In the genomic region with DNA sequence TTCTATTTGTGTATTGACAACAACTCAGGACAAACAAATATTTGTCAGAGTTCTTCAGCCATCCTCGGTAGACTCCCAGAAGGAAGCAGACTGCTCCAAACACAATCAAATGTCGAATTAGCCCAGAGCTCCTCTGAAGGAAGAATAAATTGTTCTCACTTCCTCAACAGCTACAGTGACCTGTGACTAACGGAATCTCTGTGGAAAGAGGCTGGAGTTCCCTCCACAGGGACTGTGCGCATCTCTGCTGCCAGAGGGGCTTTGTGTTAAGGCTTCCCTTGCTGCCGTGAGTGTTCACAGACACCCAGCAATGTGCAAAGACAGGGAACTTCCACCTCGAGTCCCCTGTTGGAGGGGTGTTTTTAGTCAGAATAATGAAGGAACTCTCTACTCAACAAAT, we compare ENCODE assay signal across 10 mouse cellular contexts.
"Had no signal": no experiment of that assay in that cellular context is flagged by ENCODE, and none has a peak within 500 bp of the region (broad histone marks: within the 10 kb centered on the region; RNA-seq: fewer than 3 reads in every experiment).

No protein-coding gene starts in this region.

- H3K9me3 ChIP-seq: limb, embryonic 13.5 days; midbrain, embryonic 13.5 days had no signal

- ATAC-seq: midbrain, embryonic 13.5 days had no signal

- H3K27ac ChIP-seq: limb, embryonic 13.5 days; liver, embryonic 14.5 days; macrophage; midbrain, embryonic 13.5 days had no signal

- H3K9ac ChIP-seq: limb, embryonic 13.5 days; liver, embryonic 14.5 days; midbrain, embryonic 13.5 days had no signal

- DNase-seq: kidney, adult 8-10 months; kidney, postnatal 25 days; left cerebral cortex, postnatal 4 days; lung, adult 2 months; lung, postnatal 10 days; thymus, postnatal 4 days had no signal

- H3K27me3 ChIP-seq: limb, embryonic 13.5 days; midbrain, embryonic 13.5 days had no signal

- H3K36me3 ChIP-seq: limb, embryonic 13.5 days; midbrain, embryonic 13.5 days had no signal

- H3K4me3 ChIP-seq: limb, embryonic 13.5 days; midbrain, embryonic 13.5 days had no signal

- H3K4me2 ChIP-seq: limb, embryonic 13.5 days; midbrain, embryonic 13.5 days had no signal
